Mouse (Mus musculus) liver, embryonic 16.5 days (tissue): Measurements from ENCODE around the gene Usp38. TPM values are rescaled to one million over a fixed set of nuclear protein-coding genes. Genes with fewer than 3 reads are reported as not detected.

Experiments
- ATAC-seq: fragments of 200-750 bp; cut with Nextera tagmentation; 2 replicates; pipeline ENCODE4 v1.8.0; 2017; ENCODE audit warnings: low read depth, mild to moderate bottlenecking, moderate number of reproducible peaks, moderate library complexity
- H3K27ac ChIP-seq: fragments of 300-500 bp; sonication (generic); 2 replicates; pipeline ENCODE4 v1.5.1; 2014; ENCODE audit warnings: mild to moderate bottlenecking, low read length
- H3K27me3 ChIP-seq: fragments of 300-500 bp; sonication (generic); 2 replicates; pipeline ENCODE4 v1.6.1; 2014; ENCODE audit warnings: low read depth, low read length, mixed read lengths; ENCODE audit not compliant: control insufficient read depth, insufficient read depth
- H3K36me3 ChIP-seq: fragments of 300-500 bp; sonication (generic); 2 replicates; pipeline ENCODE4 v1.6.1; 2014; ENCODE audit warnings: mild to moderate bottlenecking; ENCODE audit not compliant: control insufficient read depth, insufficient read depth
- H3K4me1 ChIP-seq: fragments of 300-500 bp; sonication (generic); 2 replicates; pipeline ENCODE4 v1.6.1; 2014; ENCODE audit warnings: low read depth, low read length, mixed read lengths; ENCODE audit not compliant: control insufficient read depth
- H3K4me2 ChIP-seq: fragments of 300-500 bp; sonication (generic); 2 replicates; pipeline ENCODE4 v1.6.1; 2014; ENCODE audit warnings: low read depth, low read length, mixed read lengths
- H3K4me3 ChIP-seq: fragments of 300-500 bp; sonication (generic); 2 replicates; pipeline ENCODE4 v1.5.1; 2014; ENCODE audit warnings: low read depth, mild to moderate bottlenecking, low read length
- H3K9ac ChIP-seq: fragments of 300-500 bp; sonication (generic); 2 replicates; pipeline ENCODE4 v1.6.1; 2014; ENCODE audit warnings: low read depth, low read length
- H3K9me3 ChIP-seq: fragments of 300-500 bp; sonication (generic); replicated peaks from 2 replicates; pipeline ENCODE4 v1.6.1; 2016; ENCODE audit warnings: low read length; ENCODE audit not compliant: control insufficient read depth
- WGBS: fragments of 180-500 bp; shearing (Covaris S2); extraction: QIAGEN DNeasy Blood & Tissue Kit; methylation state at CpG from one replicate; pipeline ENCODE4 v1.1.7; 2014; ENCODE audit not compliant: insufficient replicate concordance; 5-methylcytosine and 5-hydroxymethylcytosine counted together
- polyA plus RNA-seq: library from polyadenylated mRNA; unstranded; fragments of >200 nt; fragmentation: Nextera tagmentation; extraction: Ambion mirVana; gene quantifications from 2 replicates; pipeline ENCODE4 v1.2.1, GENCODE M21; 2015

Usp38 gene
- polyA plus RNA-seq, 1 experiment from 2014 or later = 8.8 TPM

DNA sequence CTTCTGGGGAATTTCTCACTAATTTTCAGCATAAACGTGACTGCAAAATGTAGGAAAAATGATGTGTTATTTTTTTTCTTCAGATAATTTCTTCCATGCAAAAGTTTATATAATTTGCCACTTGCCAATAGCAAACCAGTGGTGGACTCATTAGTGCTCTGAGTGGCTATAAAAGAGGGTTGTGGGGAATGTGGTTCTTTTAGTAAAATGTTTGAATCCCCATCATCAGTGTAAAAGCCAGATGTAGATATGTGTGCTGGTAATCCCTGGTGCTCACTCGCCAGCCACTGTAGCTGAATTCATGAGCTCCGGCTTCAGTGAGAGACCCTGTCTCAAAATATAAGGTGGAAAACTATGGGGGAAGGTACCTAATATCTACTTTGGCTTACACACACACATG lies 61.8 kb downstream of the Usp38 start:
- no peaks in the 10 kb centered on the region; the same call in 1 of the 2 replicates for H3K4me1 ChIP-seq
- WGBS = 59% methylated on average over 3 of the region's 3 CpGs
- no peak for ATAC-seq
- no peak overlapping the region for H3K9ac ChIP-seq
- H3K4me2 ChIP-seq = no peak overlapping the region
- H3K4me3 ChIP-seq = no peak overlapping the region
- H3K9me3 ChIP-seq = no peaks in the 10 kb centered on the region
- no peak overlapping the region for H3K27ac ChIP-seq
- H3K27me3 ChIP-seq = no peaks in the 10 kb centered on the region
- H3K36me3 ChIP-seq = no peaks in the 10 kb centered on the region

DNA sequence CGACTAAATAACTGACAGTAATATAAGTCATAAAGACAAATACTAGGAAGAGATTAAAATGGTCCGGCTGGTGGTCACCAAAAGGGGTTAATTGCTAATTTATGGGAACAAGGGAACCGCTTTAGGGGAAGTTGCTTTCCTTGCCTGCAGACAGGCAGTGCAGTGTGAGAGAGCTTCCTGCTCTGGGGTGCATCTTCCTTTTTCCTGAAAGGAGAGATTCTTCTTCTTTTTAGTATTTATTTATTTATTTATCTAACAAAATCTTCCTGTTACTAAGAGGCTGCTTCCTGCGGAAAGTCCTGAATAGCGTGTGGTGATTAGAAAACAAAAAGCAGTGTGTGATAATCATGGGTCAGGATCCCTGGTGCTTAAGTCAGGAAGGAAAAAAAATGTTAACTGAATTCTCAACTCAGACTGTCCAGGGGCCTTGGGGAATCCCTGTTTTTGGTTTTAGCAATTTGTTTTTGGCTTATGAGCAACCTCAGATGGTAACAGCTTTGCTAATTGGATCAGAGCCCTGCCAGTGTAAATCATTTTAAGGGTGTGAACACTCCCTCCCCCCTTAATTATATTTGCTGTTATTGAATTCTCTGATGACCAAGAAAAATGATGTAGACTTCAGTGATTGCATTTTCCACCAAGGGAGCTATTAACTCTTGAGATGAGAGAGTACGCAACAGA lies 62.4 kb downstream of the Usp38 start:
- no peaks in the 10 kb centered on the region; the same call in 1 of the 2 replicates for H3K4me1 ChIP-seq
- WGBS = 28% methylated on average over 6 of the region's 6 CpGs
- H3K4me3 ChIP-seq = no peak overlapping the region
- no peaks in the 10 kb centered on the region for H3K36me3 ChIP-seq
- H3K9ac ChIP-seq = no peak overlapping the region
- H3K27ac ChIP-seq = no peak overlapping the region
- 0 out of 2 replicates have a peak, but pooled peaks have one; percentile 16 for ATAC-seq
- H3K9me3 ChIP-seq = no peaks in the 10 kb centered on the region
- H3K4me2 ChIP-seq = no peak overlapping the region
- no peaks in the 10 kb centered on the region for H3K27me3 ChIP-seq

DNA sequence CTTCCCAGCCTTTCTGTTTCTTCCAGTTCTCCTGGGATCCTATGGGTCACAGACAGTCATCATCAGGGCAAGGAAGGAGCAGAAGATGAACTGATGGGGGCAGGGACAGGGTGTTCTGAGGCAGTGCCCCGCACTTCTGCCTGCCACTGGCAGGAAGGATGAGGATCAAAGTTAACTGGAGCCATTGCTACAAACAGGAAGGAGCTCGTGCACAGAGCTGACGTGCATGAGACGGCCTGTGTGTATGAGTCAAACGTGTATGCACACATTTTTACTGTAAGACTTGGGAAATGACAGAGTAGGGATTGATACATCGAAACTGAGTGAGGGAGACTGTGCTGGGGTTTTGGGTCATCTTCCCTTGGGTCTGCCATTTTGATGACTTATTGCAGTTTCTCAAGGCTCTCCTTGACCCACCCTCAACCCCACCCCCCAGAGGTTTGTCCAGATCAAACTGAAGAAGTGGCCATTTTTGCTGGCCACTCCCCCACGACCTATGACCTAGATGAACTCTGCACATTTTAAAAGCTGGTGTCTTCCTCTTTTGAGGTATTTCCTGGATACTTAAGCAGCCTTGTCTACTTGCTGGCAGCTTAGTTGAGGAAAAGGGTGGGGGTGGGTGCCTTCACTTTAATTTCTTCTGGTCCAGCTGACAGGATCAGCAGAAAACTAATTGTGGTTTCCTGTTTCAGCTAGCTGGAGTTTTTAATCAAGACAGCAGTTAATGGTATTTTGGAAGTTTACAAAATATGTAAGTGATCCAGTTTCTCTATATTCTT lies 66.1 kb downstream of the Usp38 start:
- peak; percentile 51; the same call in 1 of the 2 replicates for ATAC-seq
- no peak overlapping the region for H3K9ac ChIP-seq
- H3K4me1 ChIP-seq = no peaks in the 10 kb centered on the region; the same call in 1 of the 2 replicates
- 23% methylated on average over 7 of the region's 7 CpGs for WGBS
- H3K36me3 ChIP-seq = no peaks in the 10 kb centered on the region
- no peak overlapping the region for H3K4me3 ChIP-seq
- peak overlapping the region; percentile 48; the same call in 1 of the 2 replicates for H3K27ac ChIP-seq
- no peaks in the 10 kb centered on the region for H3K27me3 ChIP-seq
- no peaks in the 10 kb centered on the region for H3K9me3 ChIP-seq
- H3K4me2 ChIP-seq = no peak overlapping the region

DNA sequence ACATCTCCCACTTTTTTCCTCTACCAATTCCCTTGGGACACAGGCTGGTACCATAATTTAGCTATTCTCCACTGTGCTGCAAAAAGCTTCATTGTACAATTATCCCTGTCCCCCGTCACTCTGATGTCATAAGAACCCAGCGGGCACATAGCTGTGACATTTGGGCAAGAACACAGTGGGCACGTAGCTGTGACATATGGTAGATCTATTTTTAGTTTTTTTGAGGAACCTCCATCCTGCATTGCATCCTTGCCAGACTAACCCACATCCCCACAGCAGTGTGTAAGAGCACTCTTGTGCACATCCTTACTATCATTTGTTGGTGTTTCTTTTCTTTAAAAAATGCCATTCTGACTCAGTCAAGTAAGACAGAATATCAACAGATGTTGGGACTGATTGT lies 71.0 kb downstream of the Usp38 start:
- Histone ChIP-seq H3K9ac (no peak overlapping the region), H3K36me3 (no peaks in the 10 kb centered on the region), H3K27ac (no peak overlapping the region), H3K27me3 (no peaks in the 10 kb centered on the region), H3K4me3 (no peak overlapping the region), H3K4me1 (no peaks in the 10 kb centered on the region; the same call in 1 of the 2 replicates), H3K4me2 (no peak overlapping the region), H3K9me3 (no peaks in the 10 kb centered on the region)
- WGBS = 27% methylated on average over 3 of the region's 3 CpGs
- ATAC-seq = no peak

DNA sequence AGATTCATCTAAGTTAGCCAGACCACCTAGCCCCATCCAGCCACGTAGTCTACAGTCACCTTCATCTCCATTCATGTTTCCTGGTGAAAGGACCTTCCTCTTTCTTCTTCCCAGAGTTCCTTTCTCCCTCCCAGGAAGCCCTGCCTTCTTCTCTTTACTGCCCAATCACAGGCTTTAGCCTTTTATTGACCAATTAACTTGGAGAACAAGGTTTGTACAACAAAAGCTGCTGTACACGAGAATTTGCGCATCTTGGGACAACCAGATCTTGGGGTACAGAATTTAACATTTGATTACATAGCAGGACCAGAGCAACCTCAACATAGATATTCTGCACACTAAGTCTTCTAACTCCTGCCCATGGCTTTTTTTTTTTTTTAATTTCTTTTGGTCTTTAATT lies 73.1 kb downstream of the Usp38 start:
- Histone ChIP-seq H3K4me1 (no peaks in the 10 kb centered on the region; the same call in 1 of the 2 replicates), H3K36me3 (no peaks in the 10 kb centered on the region), H3K4me3 (no peak overlapping the region), H3K27ac (no peak overlapping the region), H3K27me3 (no peaks in the 10 kb centered on the region), H3K9ac (no peak overlapping the region), H3K9me3 (no peaks in the 10 kb centered on the region), H3K4me2 (no peak overlapping the region)
- no peak for ATAC-seq
- WGBS = 71% methylated on average over 3 of the region's 3 CpGs

DNA sequence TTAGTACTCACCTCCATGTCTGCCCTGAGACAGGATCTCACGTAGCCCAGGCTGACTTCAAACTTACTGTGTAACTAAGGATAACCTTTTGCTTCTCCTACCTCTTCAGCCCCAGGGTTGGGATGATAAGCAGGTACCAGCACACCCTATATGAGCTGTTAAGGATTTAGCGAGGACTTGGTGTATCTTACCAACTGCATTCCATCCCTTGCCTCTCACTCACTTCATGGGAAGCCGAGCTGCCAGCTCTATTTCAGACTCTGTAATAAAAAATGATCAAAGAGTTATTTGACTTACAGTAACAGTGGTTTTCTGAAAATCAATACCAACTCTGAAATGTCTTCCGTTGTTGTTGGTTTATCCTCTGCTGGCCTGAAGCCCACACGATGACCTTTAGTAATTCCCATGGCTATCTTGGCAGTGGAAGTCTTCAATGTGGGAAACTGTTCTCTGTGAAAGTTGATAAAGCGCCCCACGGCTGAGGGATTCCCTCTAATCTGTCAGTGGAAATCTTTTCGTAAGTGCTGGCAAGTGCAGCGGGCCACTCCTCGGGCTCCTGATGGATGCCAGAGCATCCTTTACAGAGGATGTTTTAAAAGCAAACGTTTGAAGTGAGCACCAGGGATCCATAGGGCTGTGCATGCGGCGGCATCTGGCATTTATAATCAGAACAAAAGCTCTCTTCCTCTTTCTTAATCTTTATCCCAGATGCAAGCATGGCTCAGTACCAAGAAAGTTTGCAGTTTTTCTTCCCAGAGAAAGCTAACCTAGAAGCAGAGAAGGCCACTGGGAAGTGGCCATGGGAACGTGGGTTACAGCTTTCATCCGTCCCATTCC lies 76.7 kb downstream of the Usp38 start:
- H3K9me3 ChIP-seq = no peaks in the 10 kb centered on the region
- H3K27ac ChIP-seq = no peak overlapping the region
- no peak for ATAC-seq
- H3K4me2 ChIP-seq = no peak overlapping the region
- WGBS = 51% methylated on average over 15 of the region's 15 CpGs
- no peaks in the 10 kb centered on the region for H3K36me3 ChIP-seq
- H3K27me3 ChIP-seq = no peaks in the 10 kb centered on the region
- no peaks in the 10 kb centered on the region; the same call in 1 of the 2 replicates for H3K4me1 ChIP-seq
- H3K4me3 ChIP-seq = no peak overlapping the region
- H3K9ac ChIP-seq = no peak overlapping the region

Other genes with a start within 250 kb of the Usp38 start
- 6.1 and 7.2 TPM in 2 replicates for gene Gab1, start 134.4 kb downstream of the Usp38 start, polyA plus RNA-seq